Mouse (Mus musculus): ENCODE measurements around the gene Oxld1.
A peak's percentile ranks its signal among the peaks of the same experiment; 100 is the strongest.

The Oxld1 gene

GRCm38 (mm10) chr11:120483448-120483934 is 25.6 kb upstream of the Oxld1 start:
- no peak for DNase-seq (ENCODE audit: low spot score in 2 of 2)

GRCm38 (mm10) chr11:120472052-120472451 is 14.2 kb upstream of the Oxld1 start:
- DNase-seq (ENCODE audit: low spot score in 2 of 2), result no peak

GRCm38 (mm10) chr11:120467736-120468092 is 9.8 kb upstream of the Oxld1 start:
- no peak for DNase-seq (ENCODE audit: low spot score in 2 of 2)

GRCm38 (mm10) chr11:120467051-120467735 is 9.3 kb upstream of the Oxld1 start, which contains the start of gene Arl16:
Gene Arl16, minus strand, starts transcription at chr11:120467607.
- DNase-seq (ENCODE audit: low spot score in 2 of 2), result peak; percentile 88 to 89

- no peak for DNase-seq (ENCODE audit: low spot score in 2 of 2)
These were observed 7.7 kb upstream of the Oxld1 start for GRCm38 (mm10) chr11:120465521-120465920.

- DNase-seq (ENCODE audit: low spot score in 2 of 2), result no peak
These were observed 6.5 kb upstream of the Oxld1 start for GRCm38 (mm10) chr11:120464365-120464764.

GRCm38 (mm10) chr11:120463536-120463935 is 5.7 kb upstream of the Oxld1 start:
- DNase-seq (ENCODE audit: low spot score in 2 of 2), result no peak

GRCm38 (mm10) chr11:120458847-120459597 is 1.2 kb upstream of the Oxld1 start:
- no peak for DNase-seq (ENCODE audit: low spot score in 2 of 2)

GRCm38 (mm10) chr11:120457370-120457769 is 498 bp downstream of the Oxld1 start:
- no peak for DNase-seq (ENCODE audit: low spot score in 2 of 2)

- no peak for DNase-seq (ENCODE audit: low spot score in 2 of 2)
These were observed 2.5 kb downstream of the Oxld1 start for GRCm38 (mm10) chr11:120455413-120455812.

GRCm38 (mm10) chr11:120454965-120455364 is 2.9 kb downstream of the Oxld1 start:
- no peak for DNase-seq (ENCODE audit: low spot score in 2 of 2)

- no peak for DNase-seq (ENCODE audit: low spot score in 2 of 2)
These were observed 4.6 kb downstream of the Oxld1 start, which contains the start of gene Pde6g for GRCm38 (mm10) chr11:120453306-120453705. Gene Pde6g, minus strand, starts transcription at chr11:120453500.

- DNase-seq (ENCODE audit: low spot score in 2 of 2), result no peak
These were observed 5.6 kb downstream of the Oxld1 start for GRCm38 (mm10) chr11:120452246-120452645.

- DNase-seq (ENCODE audit: low spot score in 2 of 2), result no peak
These were observed 10.7 kb downstream of the Oxld1 start for GRCm38 (mm10) chr11:120447179-120447578.

GRCm38 (mm10) chr11:120445475-120445874 is 12.4 kb downstream of the Oxld1 start:
- DNase-seq (ENCODE audit: low spot score in 2 of 2), result no peak

GRCm38 (mm10) chr11:120444106-120444505 is 13.8 kb downstream of the Oxld1 start:
- no peak for DNase-seq (ENCODE audit: low spot score in 2 of 2)

GRCm38 (mm10) chr11:120442765-120443280 is 15.0 kb downstream of the Oxld1 start:
- DNase-seq (ENCODE audit: low spot score in 2 of 2), result no peak

- no peak for DNase-seq (ENCODE audit: low spot score in 2 of 2)
These were observed 15.5 kb downstream of the Oxld1 start, which contains the start of gene Tspan10 for GRCm38 (mm10) chr11:120442344-120442743. Gene Tspan10, plus strand, starts transcription at chr11:120442644.

GRCm38 (mm10) chr11:120437857-120438385 is 19.9 kb downstream of the Oxld1 start:
- DNase-seq (ENCODE audit: low spot score in 2 of 2), result no peak

GRCm38 (mm10) chr11:120437152-120437856 is 20.6 kb downstream of the Oxld1 start, which contains the start of gene Nploc4:
Gene Nploc4, minus strand, starts transcription at chr11:120437708.
- DNase-seq (ENCODE audit: low spot score in 2 of 2), result peak; percentile 84 to 91

GRCm38 (mm10) chr11:120426727-120427126 is 31.1 kb downstream of the Oxld1 start:
- no peak for DNase-seq (ENCODE audit: low spot score in 2 of 2)

Measured in spleen, postnatal 14 days (tissue).